Mouse (Mus musculus): ENCODE measurements around the gene Htr2a. TPM values are rescaled to one million over a fixed set of nuclear protein-coding genes. Genes with fewer than 3 reads are reported as not detected.

Htr2a gene
- polyA plus RNA-seq (2014; fragmentation: Illumina TruSeq; extraction: RNeasy Lipid Tissue Mini Kit (QIAGEN cat#74804); ENCODE audit: low read depth, low replicate concordance): 0.73 TPM

GRCm38 (mm10) chr14:74640819-74641381, at the start of gene Htr2a:
Gene Htr2a (plus strand): TSS chr14:74640840.

DNA sequence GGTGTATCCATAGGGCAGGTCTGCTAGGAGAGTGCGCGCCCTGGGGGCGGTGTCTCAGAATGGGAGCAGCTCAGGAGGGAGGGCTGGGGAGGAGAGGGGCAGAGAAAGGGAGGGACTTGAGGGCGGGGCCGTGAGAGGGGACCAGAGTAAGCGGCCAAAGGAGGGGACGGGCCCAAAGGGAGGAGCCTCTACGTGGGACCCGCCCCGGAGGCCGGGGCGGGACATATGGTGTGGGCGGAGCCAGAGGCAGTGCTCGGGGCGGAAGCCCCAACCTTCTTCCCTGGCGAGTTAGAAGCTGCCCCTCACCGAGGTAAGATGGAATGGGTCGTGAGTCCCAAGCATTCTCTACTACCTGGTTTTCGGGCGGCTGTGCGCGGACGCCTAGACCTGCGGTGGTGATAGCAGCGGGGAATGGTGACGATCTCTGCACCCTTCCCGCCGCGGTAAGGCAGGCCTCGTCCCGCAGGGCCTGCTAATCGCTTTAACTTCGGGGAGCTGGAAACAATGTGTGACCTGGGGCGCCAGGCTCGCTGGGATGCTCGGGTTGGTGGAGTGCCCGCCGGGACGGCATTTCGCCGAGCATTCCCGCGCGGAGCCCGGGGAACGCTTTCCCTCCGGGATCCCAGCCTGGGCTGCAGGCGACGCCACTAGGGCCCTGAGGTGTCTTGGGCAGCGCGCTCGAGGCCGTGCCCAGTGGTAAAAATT, 91.6 kb downstream of the Htr2a start, which contains the start of gene Esd:
TSS of gene Esd (plus strand) at position 219 of the 705 bp plus-strand sequence.

Other genes with a start within 250 kb of the Htr2a start
- gene Esd, start 91.5 kb downstream of the Htr2a start, polyA plus RNA-seq (2014; fragmentation: Illumina TruSeq; extraction: RNeasy Lipid Tissue Mini Kit (QIAGEN cat#74804); ENCODE audit: low read depth, low replicate concordance): 175 TPM